ENCODE assay signal across 7 mouse cellular contexts in genomic region chrX:100767885-100768626, GRCm38 (mm10). TPM values are rescaled to one million over a fixed set of nuclear protein-coding genes. Genes with fewer than 3 reads are reported as not detected.
A peak's percentile ranks its signal among the peaks of the same experiment; 100 is the strongest.
DNase-seq lines count a peak whose midpoint lies in the region; ATAC-seq and TF ChIP-seq lines count a peak whose summit lies in the region.

No protein-coding gene starts in this region.

- H3K27me3 ChIP-seq in lung, postnatal 0 days (replicated peaks; ENCODE audit: insufficient read depth, low read length): 0 out of 2 replicates have a peak, but pooled peaks cover 3% of the 10 kb centered on the region
- H3K27me3 ChIP-seq in intestine, embryonic 16.5 days (replicated peaks; ENCODE audit: control insufficient read depth, insufficient read depth, low read length): peaks cover 11% of the 10 kb centered on the region
- H3K27me3 ChIP-seq in small intestine, adult 2 months (ENCODE audit: control insufficient read depth, insufficient read depth, low read length): no peaks in the 10 kb centered on the region

- no peaks in the 10 kb centered on the region for H3K9me3 ChIP-seq in lung, postnatal 0 days (ENCODE audit: low read length)
- no peaks in the 10 kb centered on the region for H3K9me3 ChIP-seq in intestine, embryonic 16.5 days (ENCODE audit: control insufficient read depth, low read length)

- TF ChIP-seq POLR2A in embryonic fibroblast, embryonic 13.5 days (IDR thresholded peaks at IDR 0.05; ENCODE audit: low read depth, low read length): no peak
- TF ChIP-seq POLR2A in small intestine, adult 2 months (IDR thresholded peaks at IDR 0.05; ENCODE audit: low read depth, low read length): no peak

- H3K4me3 ChIP-seq in lung, postnatal 0 days (ENCODE audit: low read depth, low read length): peak overlapping the region; percentile 14; the same call in 1 of the 2 replicates
- H3K4me3 ChIP-seq in embryonic fibroblast, embryonic 13.5 days (ENCODE audit: insufficient read depth, low read length): peak overlapping the region; percentile 28
- peak overlapping the region; percentile 44 for H3K4me3 ChIP-seq in intestine, embryonic 16.5 days (ENCODE audit: low read length)
- H3K4me3 ChIP-seq in small intestine, adult 2 months (ENCODE audit: low read depth, low read length): peak overlapping the region; percentile 53

- H3K4me1 ChIP-seq in lung, postnatal 0 days (ENCODE audit: insufficient read depth, low read depth, low read length): no peaks in the 10 kb centered on the region
- H3K4me1 ChIP-seq in embryonic fibroblast, embryonic 13.5 days (ENCODE audit: control insufficient read depth, insufficient read depth, low read length): no peaks in the 10 kb centered on the region
- peaks cover 4% of the 10 kb centered on the region; the same call in 1 of the 2 replicates for H3K4me1 ChIP-seq in intestine, embryonic 16.5 days (ENCODE audit: control insufficient read depth, insufficient read depth, low read length)
- 0 out of 2 replicates have a peak, but pooled peaks cover 5% of the 10 kb centered on the region for H3K4me1 ChIP-seq in small intestine, adult 2 months (ENCODE audit: control insufficient read depth, insufficient read depth, insufficient read length, low read length)

- DNase-seq in lung, postnatal 0 days (ENCODE audit: low spot score): no peak
- no peak for DNase-seq in lung, adult 18-20 months
- no peak for DNase-seq in left cerebral cortex, adult 11 months (ENCODE audit: low spot score)
- DNase-seq in right cerebral cortex, postnatal 36 days (ENCODE audit: low spot score in 2 of 2): no peak

- H3K36me3 ChIP-seq in lung, postnatal 0 days (ENCODE audit: insufficient read depth, low read length): no peaks in the 10 kb centered on the region
- H3K36me3 ChIP-seq in intestine, embryonic 16.5 days (ENCODE audit: control insufficient read depth, insufficient read depth, low read length): no peaks in the 10 kb centered on the region
- H3K36me3 ChIP-seq in small intestine, adult 2 months (ENCODE audit: control insufficient read depth, insufficient read depth, low read length): no peaks in the 10 kb centered on the region

- H3K9ac ChIP-seq in lung, postnatal 0 days (replicated peaks; ENCODE audit: low read depth): no peak overlapping the region
- peak overlapping the region; percentile 40; the same call in 1 of the 2 replicates for H3K9ac ChIP-seq in intestine, embryonic 16.5 days (ENCODE audit: low read depth, low read length)

- no peak for TF ChIP-seq EP300 in lung, postnatal 0 days (IDR thresholded peaks at IDR 0.05)

- 34% methylated on average over 20 of the region's 36 CpGs for WGBS in lung, postnatal 0 days
- 33% methylated on average over 19 of the region's 36 CpGs for whole genome bisulfite sequencing in intestine, embryonic 16.5 days
- 21% methylated on average over 36 of the region's 36 CpGs for WGBS in small intestine, adult 2 months

- no peak overlapping the region for H3K27ac ChIP-seq in lung, postnatal 0 days (ENCODE audit: low read length)
- no peak overlapping the region for H3K27ac ChIP-seq in embryonic fibroblast, embryonic 13.5 days (ENCODE audit: insufficient read depth, low read length)
- H3K27ac ChIP-seq in intestine, embryonic 16.5 days (ENCODE audit: low read length): no peak overlapping the region
- H3K27ac ChIP-seq in small intestine, adult 2 months (ENCODE audit: insufficient read depth, low read depth, low read length): no peak overlapping the region

- no peak for TF ChIP-seq CTCF in lung, postnatal 0 days (IDR thresholded peaks at IDR 0.05)
- TF ChIP-seq CTCF in embryonic fibroblast, embryonic 13.5 days (IDR thresholded peaks at IDR 0.05; ENCODE audit: borderline replicate concordance, insufficient read depth, low read length): no peak
- no peak for TF ChIP-seq CTCF in small intestine, adult 2 months (IDR thresholded peaks at IDR 0.05; ENCODE audit: extremely low read depth, insufficient read length, insufficient replicate concordance, low read depth, low read length)

- ATAC-seq in lung, postnatal 0 days: no peak
- ATAC-seq in intestine, embryonic 16.5 days: 0 out of 2 replicates have a peak, but pooled peaks have one; percentile 26

- H3K4me2 ChIP-seq in lung, postnatal 0 days (replicated peaks; ENCODE audit: low read depth, low read length): peak overlapping the region; percentile 48
- peak overlapping the region; percentile 68 for H3K4me2 ChIP-seq in intestine, embryonic 16.5 days (ENCODE audit: low read depth, low read length)

RNA-seq across cellular contexts. Expression of gene Dlg3, which starts 0.5 kb away (rescaled TPM):
- 1.8 TPM in 2 replicates for polyA plus RNA-seq in lung, postnatal 0 days (2015; fragmentation: Nextera tagmentation; extraction: Ambion mirVana)
- polyA plus RNA-seq in embryonic fibroblast, embryonic 13.5 days (2011; ENCODE audit: insufficient read length, low read depth, missing spikeins): 37.7 and 45.0 TPM in 2 replicates
- 8.5 and 11.0 TPM in 2 replicates for polyA plus RNA-seq in intestine, embryonic 16.5 days (2015; fragmentation: Nextera tagmentation; extraction: Ambion mirVana)
- 10.7 and 28.8 TPM in 2 replicates for polyA plus RNA-seq in small intestine, adult 2 months (2012; rRNA removed)

RNA-seq across cellular contexts. Expression of gene Gdpd2, which starts 38.4 kb away (rescaled TPM):
- 23.2 and 42.0 TPM in 2 replicates for polyA plus RNA-seq in lung, postnatal 0 days (2015; fragmentation: Nextera tagmentation; extraction: Ambion mirVana)
- polyA plus RNA-seq in embryonic fibroblast, embryonic 13.5 days (2011; ENCODE audit: insufficient read length, low read depth, missing spikeins): 0.80 and 3.5 TPM in 2 replicates
- polyA plus RNA-seq in intestine, embryonic 16.5 days (2015; fragmentation: Nextera tagmentation; extraction: Ambion mirVana): 1.5 and 1.8 TPM in 2 replicates
- 21.2 and 61.2 TPM in 2 replicates for polyA plus RNA-seq in small intestine, adult 2 months (2012; rRNA removed)
